Mouse (Mus musculus): ENCODE results near the gene Prl2c2.
"Not testable (repeated sequence)": the region's sequence is repeated elsewhere in the genome, so short reads cannot be mapped to it uniquely, and the experiment has no call there.

The Prl2c2 gene

DNA sequence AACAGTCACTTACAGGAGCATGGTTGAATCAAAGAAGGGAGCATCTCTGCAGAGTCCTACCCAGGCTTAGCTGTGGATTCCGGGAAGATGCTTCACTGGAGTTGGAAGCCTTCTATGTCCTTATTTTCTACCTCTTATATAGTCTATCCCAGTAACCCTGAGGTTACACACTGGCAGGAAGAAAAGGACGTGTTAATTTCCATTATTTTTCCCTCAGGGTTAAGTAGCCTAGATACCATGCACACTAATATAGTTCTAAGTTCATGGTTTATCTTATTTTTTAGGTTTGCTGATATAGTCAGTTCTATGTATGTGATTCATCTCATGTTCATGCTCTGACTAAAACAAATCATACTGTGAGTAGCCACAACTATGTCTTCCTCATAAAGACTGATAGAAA lies at the start of gene Prl2c2:
Prl2c2 (minus strand) TSS at position 101 of the 400 bp plus-strand sequence.
- DNase-seq (ENCODE audit: low spot score), result not testable (repeated sequence)

DNA sequence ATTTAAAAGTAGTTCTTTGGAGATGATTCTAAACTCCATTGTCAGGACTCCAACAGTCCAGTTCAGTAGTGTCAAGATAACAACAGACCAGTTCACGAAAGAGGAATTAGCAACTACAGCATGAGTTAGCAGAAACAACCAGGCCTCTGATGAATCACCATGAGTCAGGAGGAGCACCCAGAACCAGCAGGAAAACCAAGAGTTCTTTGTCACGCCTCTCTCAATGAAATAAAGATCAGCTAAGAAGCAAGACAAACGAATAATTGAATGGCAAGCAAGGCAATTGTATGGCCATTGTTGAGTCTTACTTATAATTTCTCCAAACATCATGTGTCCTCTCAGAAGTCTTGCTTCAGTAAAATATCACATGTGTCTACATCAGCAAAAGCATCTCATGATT lies 20.7 kb upstream of the Prl2c2 start:
- DNase-seq (ENCODE audit: low spot score), result not testable (repeated sequence)

DNA sequence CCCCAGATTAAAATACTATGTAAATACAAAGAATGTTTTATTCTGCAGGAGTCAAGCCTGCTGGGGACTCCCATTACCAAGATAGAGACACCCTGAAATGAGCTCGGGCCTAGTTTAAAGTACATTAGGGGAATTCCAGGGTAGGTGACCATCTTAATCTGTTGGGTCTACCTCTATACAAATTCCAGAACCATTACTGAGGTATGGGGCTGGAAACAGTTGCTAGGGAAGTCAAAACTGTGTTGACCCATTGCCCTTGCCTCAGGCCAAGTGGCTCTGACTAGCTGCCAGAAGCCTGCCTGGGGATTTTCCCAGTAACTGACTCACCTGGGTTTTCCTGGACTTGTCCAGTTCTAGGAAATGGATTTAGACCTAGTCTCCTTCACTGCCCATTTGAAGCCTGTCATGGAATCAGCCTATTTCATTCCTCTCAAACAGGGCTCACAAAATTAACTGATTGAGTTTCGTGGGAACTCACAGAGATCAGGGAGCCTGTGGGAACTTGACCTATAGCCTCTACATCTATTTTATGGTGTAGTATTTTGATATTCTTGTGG lies 8.9 kb upstream of the Prl2c2 start:
- DNase-seq (ENCODE audit: low spot score), result not testable (repeated sequence)
